Mouse (Mus musculus) lung, postnatal 25 days (tissue): ENCODE data around the gene Farsb.

ENCODE experiments used
- DNase-seq: peaks from one replicate; pipeline ENCODE4 v3.0.0; 2022; ENCODE audit warnings: low spot score

The Farsb gene

GRCm38 (mm10) chr1:78420271-78420670 lies 68.4 kb downstream of the Farsb start:
- no peak for DNase-seq

- DNase-seq = peak; percentile 77
Observed at GRCm38 (mm10) chr1:78419593-78419992, 69.1 kb downstream of the Farsb start.

DNA sequence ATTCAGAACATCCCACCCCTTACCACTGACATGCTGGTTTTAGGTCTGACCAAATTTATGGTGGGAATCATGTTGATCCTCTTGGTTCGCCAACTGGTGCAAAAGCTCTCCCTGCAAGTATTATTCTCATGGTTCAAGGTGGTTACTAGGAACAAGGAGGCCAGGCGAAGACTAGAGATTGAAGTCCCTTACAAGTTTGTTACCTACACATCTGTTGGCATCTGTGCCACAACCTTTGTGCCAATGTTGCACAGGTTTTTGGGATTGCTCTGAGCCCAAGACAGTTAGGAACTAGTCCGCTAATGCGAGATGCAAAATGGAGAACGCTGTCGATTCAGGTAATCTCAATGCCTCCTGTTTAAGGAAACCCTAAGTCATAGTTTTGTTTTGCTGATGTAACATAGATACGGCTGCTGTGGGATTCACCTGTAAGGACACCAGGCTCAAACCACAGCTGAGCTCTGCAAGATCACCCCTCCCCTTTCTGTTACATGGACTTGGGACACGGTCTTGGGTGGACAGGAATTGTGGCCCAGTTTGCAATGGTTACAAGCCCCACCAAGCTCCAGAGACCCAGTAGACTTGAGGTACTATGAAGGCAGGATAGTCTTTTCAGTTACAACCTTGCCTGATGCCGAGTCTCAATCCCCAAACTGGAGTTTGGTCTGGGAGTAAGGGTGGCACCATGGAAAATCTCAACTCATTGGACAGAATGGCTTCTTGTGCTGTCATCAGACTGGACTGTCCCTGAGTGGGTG lies 71.4 kb downstream of the Farsb start:
- no peak for DNase-seq

DNA sequence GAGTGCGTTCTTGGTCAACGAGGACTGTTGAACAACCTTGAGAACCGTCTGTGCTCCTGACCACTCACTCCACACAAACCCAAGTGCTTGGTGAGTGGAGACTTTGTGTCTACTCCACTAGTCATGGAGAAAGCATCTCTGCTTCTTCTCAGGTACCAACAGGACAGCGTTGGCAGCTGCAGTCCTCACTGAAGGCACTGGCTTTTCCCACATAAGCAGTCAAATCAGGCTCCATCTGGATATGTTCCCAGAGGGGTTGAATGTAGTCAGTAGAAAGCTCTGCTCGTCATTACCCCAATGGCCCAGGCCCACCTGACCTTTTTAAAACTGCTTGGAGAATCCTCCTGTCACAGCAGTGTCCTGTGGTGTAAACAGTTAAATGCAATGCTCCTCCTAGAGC lies 74.3 kb downstream of the Farsb start:
- no peak for DNase-seq

GRCm38 (mm10) chr1:78412668-78413067 lies 76.0 kb downstream of the Farsb start:
- DNase-seq = no peak

GRCm38 (mm10) chr1:78409396-78409795 lies 79.3 kb downstream of the Farsb start:
- DNase-seq = no peak

- no peak for DNase-seq
Observed at GRCm38 (mm10) chr1:78401413-78401812, 87.3 kb downstream of the Farsb start.

GRCm38 (mm10) chr1:78399755-78400154 lies 88.9 kb downstream of the Farsb start:
- no peak for DNase-seq

DNA sequence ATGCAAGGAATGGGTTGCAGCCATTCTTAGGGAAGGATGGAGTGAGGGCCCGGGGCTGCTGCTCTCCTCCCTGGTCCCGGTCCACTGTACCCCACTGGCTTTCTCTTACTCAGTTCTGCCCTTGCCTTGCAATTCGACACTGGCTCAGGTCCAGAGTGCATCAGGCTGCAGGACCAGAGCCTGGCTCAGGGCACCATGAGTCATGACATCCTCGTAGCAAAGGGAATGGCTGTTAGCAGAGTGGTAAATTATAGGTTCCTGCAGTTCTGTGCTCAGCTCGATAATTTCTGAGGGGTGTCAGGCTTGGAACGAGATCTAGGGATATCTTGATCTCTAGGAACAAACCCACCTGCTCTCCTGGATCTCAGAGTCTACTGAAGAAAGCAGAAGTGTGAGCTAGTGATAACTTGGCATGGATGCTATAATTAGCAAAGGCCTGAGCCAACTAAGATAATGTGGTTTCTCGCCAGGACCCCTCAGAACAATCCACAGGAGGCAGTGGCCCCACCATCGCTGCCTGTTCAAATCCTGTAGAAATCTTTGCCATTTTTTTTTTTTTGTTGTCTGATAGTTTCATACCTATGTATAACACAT lies 92.3 kb downstream of the Farsb start:
- no peak for DNase-seq

GRCm38 (mm10) chr1:78395737-78396136 lies 93.0 kb downstream of the Farsb start:
- DNase-seq = no peak

GRCm38 (mm10) chr1:78395191-78395735 lies 93.4 kb downstream of the Farsb start:
- DNase-seq = no peak

GRCm38 (mm10) chr1:78388848-78389247 lies 99.8 kb downstream of the Farsb start:
- DNase-seq = no peak

DNA sequence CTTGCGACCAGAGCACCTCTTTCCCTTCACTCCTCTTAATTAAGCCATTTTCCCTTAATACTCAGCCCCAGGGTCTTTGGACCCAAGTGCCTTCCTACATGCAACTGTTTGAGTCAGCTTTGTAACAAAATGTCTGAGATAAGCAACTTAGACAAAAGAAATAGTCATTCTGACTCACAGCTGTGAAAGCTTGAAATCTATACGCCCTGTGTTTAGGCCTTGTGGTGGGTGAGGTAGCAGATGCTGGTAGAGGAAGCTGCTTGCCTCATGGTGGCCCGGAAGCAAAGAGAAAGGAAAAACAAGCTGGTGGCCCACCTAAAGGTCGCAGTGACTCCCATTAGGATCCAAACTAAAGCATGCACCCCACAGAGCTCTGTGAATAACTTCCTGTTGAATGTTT lies 100.8 kb downstream of the Farsb start:
- no peak for DNase-seq

- no peak for DNase-seq
Observed at GRCm38 (mm10) chr1:78380950-78381349, 107.7 kb downstream of the Farsb start.

- DNase-seq = no peak
Observed at GRCm38 (mm10) chr1:78375058-78375457, 113.6 kb downstream of the Farsb start.

DNA sequence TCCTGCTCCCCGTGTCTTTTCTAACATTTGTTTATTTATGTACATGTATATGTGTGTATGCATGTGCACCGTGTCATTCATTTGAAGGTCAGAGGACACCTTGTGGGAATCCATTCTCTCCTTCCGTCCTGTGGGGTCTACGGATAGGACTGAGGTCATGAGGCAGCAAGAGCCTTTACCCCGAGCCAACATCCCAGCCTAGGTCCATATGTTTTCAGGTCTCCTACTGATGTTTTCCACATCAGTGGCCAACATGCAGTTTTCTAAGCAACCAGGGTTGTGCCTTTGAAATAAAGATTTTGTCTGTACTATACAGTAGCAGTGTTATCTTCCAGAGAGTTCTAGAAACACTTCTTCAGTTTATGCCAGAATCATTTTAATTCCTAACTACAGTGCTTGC lies 114.9 kb downstream of the Farsb start:
- no peak for DNase-seq

- DNase-seq = no peak
Observed at GRCm38 (mm10) chr1:78372316-78372715, 116.4 kb downstream of the Farsb start.

DNA sequence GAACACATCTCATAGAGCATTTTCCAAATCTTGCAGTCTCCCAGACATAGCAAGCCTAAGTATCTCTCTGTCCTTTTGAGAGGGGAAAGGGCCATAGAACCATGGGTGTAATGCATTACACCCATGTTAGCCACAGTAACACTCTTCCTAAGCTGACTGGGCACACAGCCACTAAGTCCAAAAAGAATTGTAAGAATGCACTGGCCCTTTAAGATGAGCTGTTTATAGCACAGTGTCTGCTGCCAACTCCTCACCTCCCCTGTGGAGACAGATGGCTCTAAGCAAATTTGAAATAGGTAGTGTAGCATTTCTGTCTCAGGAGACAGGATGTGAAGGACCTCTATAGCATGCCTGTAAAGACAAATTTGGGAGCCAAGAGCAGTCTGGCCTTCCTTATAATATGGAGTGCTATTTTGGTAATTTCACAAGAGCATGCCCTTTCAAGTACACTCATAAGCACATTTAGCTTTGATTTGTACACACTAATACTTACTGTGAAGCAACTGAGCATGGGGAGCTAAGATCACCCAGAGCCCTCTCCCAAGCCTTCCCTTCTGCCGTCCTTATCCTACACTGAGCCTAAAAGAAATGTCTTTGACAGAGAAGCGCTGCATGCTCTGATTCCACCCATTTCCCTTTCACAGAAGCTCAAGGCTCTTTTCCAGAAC lies 117.0 kb downstream of the Farsb start:
- DNase-seq = peak; percentile 24

DNA sequence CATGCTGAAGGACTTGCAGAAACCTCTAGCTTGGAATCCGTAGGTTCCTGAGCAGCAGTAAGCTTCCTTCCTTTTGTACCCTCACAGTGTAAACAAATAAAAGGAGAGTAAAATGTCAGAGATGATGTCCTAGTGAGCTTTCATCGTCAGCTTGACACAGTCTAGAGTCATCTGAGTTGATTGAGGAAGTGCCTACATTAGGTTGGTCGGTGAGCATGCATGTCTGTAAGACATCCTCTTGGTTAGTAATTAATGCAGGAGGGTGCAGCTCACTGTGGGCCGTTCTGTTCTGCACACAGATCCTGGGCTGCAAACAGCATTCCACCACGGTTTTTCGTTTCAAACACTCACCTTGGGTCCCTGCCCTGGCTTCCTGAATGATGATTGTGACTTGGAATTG lies 118.6 kb downstream of the Farsb start:
- no peak for DNase-seq
